17 mouse cellular contexts compared by ENCODE assay signal in genomic region chr11:94330211-94330610, GRCm38 (mm10). TPM values are rescaled to one million over a fixed set of nuclear protein-coding genes. Genes with fewer than 3 reads are reported as not detected.
DNase-seq lines count a peak whose midpoint lies in the region; ATAC-seq and TF ChIP-seq lines count a peak whose summit lies in the region.
"Had no signal": no experiment of that assay in that cellular context is flagged by ENCODE, and none has a peak within 500 bp of the region (broad histone marks: within the 10 kb centered on the region; RNA-seq: fewer than 3 reads in every experiment).

No protein-coding gene starts in this region.

- H3K4me2 ChIP-seq in forebrain, embryonic 12.5 days = 0 out of 2 replicates have a peak overlapping the region, but pooled peaks have one; percentile 4
- no peak overlapping the region for H3K4me2 ChIP-seq in forebrain, embryonic 14.5 days (ENCODE audit: low read length)
- H3K4me2 ChIP-seq in hindbrain, postnatal 0 days (ENCODE audit: low read depth, low read length) = peak overlapping the region; percentile 80; the same call in 1 of the 2 replicates
- peak overlapping the region; percentile 76; the same call in 1 of the 2 replicates for H3K4me2 ChIP-seq in midbrain, embryonic 12.5 days (replicated peaks)
- H3K4me2 ChIP-seq: limb, embryonic 15.5 days had no signal

- 88% methylated on average over 3 of the region's 3 CpGs for WGBS in forebrain, embryonic 12.5 days
- 98% methylated on average over 3 of the region's 3 CpGs for WGBS in forebrain, embryonic 14.5 days
- WGBS in hindbrain, postnatal 0 days = 82% methylated on average over 3 of the region's 3 CpGs
- WGBS in hindbrain, embryonic 10.5 days = 96% methylated on average over 3 of the region's 3 CpGs
- 91% methylated on average over 3 of the region's 3 CpGs for WGBS in midbrain, embryonic 12.5 days
- WGBS in midbrain, embryonic 10.5 days = 92% methylated on average over 3 of the region's 3 CpGs
- WGBS in small intestine, adult 2 months = 55% methylated on average over 3 of the region's 3 CpGs

- no peak for ATAC-seq in forebrain, embryonic 12.5 days (ENCODE audit: low FRiP score)
- ATAC-seq in forebrain, embryonic 14.5 days = no peak
- no peak for ATAC-seq in hindbrain, postnatal 0 days
- ATAC-seq in midbrain, embryonic 12.5 days (ENCODE audit: low FRiP score, low read depth) = no peak
- ATAC-seq: hindbrain, embryonic 16.5 days had no signal

- no peak overlapping the region for H3K9ac ChIP-seq in forebrain, embryonic 12.5 days
- no peak overlapping the region for H3K9ac ChIP-seq in forebrain, embryonic 14.5 days (ENCODE audit: low read length)
- no peak overlapping the region for H3K9ac ChIP-seq in hindbrain, postnatal 0 days (replicated peaks; ENCODE audit: low read length)
- no peak overlapping the region; the same call in 1 of the 2 replicates for H3K9ac ChIP-seq in midbrain, embryonic 12.5 days (replicated peaks)
- H3K9ac ChIP-seq: limb, embryonic 15.5 days had no signal

- no peak for DNase-seq in forebrain, embryonic 14.5 days (ENCODE audit: low spot score)
- no peak for DNase-seq in hindbrain, postnatal 0 days (ENCODE audit: low spot score)
- DNase-seq in hindbrain, embryonic 10.5 days (ENCODE audit: low spot score) = no peak
- no peak for DNase-seq in midbrain, embryonic 10.5 days (ENCODE audit: low spot score)
- DNase-seq in layer of hippocampus, adult 9-11 months = no peak

- H3K27ac ChIP-seq in forebrain, embryonic 12.5 days = no peak overlapping the region
- H3K27ac ChIP-seq in forebrain, embryonic 14.5 days (ENCODE audit: low read depth, low read length) = no peak overlapping the region
- no peak overlapping the region for H3K27ac ChIP-seq in hindbrain, postnatal 0 days
- H3K27ac ChIP-seq in hindbrain, embryonic 10.5 days = no peak overlapping the region
- H3K27ac ChIP-seq in midbrain, embryonic 12.5 days (replicated peaks) = no peak overlapping the region
- no peak overlapping the region for H3K27ac ChIP-seq in midbrain, embryonic 10.5 days (replicated peaks)
- peak overlapping the region; percentile 91 for H3K27ac ChIP-seq in small intestine, adult 2 months (ENCODE audit: insufficient read depth, low read depth, low read length)
- H3K27ac ChIP-seq: kidney, postnatal 0 days; limb, embryonic 15.5 days had no signal

- no peak for TF ChIP-seq CTCF in hindbrain, postnatal 0 days (IDR thresholded peaks at IDR 0.05; ENCODE audit: low read depth)
- TF ChIP-seq CTCF in small intestine, adult 2 months (IDR thresholded peaks at IDR 0.05; ENCODE audit: extremely low read depth, insufficient read length, insufficient replicate concordance, low read depth, low read length) = no peak

- no peaks in the 10 kb centered on the region for H3K9me3 ChIP-seq in forebrain, embryonic 12.5 days
- H3K9me3 ChIP-seq in forebrain, embryonic 14.5 days (replicated peaks; ENCODE audit: control insufficient read depth, low read length) = no peaks in the 10 kb centered on the region
- H3K9me3 ChIP-seq in hindbrain, postnatal 0 days (ENCODE audit: low read length) = no peaks in the 10 kb centered on the region
- no peaks in the 10 kb centered on the region for H3K9me3 ChIP-seq in hindbrain, embryonic 10.5 days
- no peaks in the 10 kb centered on the region for H3K9me3 ChIP-seq in midbrain, embryonic 12.5 days
- H3K9me3 ChIP-seq in midbrain, embryonic 10.5 days (replicated peaks) = no peaks in the 10 kb centered on the region
- H3K9me3 ChIP-seq: limb, embryonic 15.5 days; megakaryocyte, embryonic 14.5 days had no signal

- H3K4me1 ChIP-seq in forebrain, embryonic 12.5 days = peaks cover 40% of the 10 kb centered on the region
- peaks cover 23% of the 10 kb centered on the region for H3K4me1 ChIP-seq in forebrain, embryonic 14.5 days (ENCODE audit: control insufficient read depth, insufficient read depth, low read length)
- H3K4me1 ChIP-seq in hindbrain, postnatal 0 days (ENCODE audit: insufficient read depth, low read length) = peaks cover 15% of the 10 kb centered on the region; the same call in 1 of the 2 replicates
- H3K4me1 ChIP-seq in hindbrain, embryonic 10.5 days (replicated peaks) = peaks cover 46% of the 10 kb centered on the region
- H3K4me1 ChIP-seq in midbrain, embryonic 12.5 days = peaks cover 31% of the 10 kb centered on the region
- H3K4me1 ChIP-seq in midbrain, embryonic 10.5 days = peaks cover 47% of the 10 kb centered on the region
- peaks cover 21% of the 10 kb centered on the region; the same call in 1 of the 2 replicates for H3K4me1 ChIP-seq in small intestine, adult 2 months (ENCODE audit: control insufficient read depth, insufficient read depth, insufficient read length, low read length)

- H3K27me3 ChIP-seq in forebrain, embryonic 12.5 days = no peaks in the 10 kb centered on the region
- no peaks in the 10 kb centered on the region for H3K27me3 ChIP-seq in forebrain, embryonic 14.5 days (replicated peaks; ENCODE audit: control insufficient read depth, insufficient read depth, low read length)
- no peaks in the 10 kb centered on the region for H3K27me3 ChIP-seq in hindbrain, postnatal 0 days (ENCODE audit: insufficient read depth, low read length)
- no peaks in the 10 kb centered on the region for H3K27me3 ChIP-seq in hindbrain, embryonic 10.5 days (ENCODE audit: insufficient read depth, poor library complexity, severe bottlenecking)
- no peaks in the 10 kb centered on the region for H3K27me3 ChIP-seq in midbrain, embryonic 12.5 days
- no peaks in the 10 kb centered on the region for H3K27me3 ChIP-seq in midbrain, embryonic 10.5 days (ENCODE audit: low read depth, poor library complexity, severe bottlenecking)
- H3K27me3 ChIP-seq in small intestine, adult 2 months (ENCODE audit: control insufficient read depth, insufficient read depth, low read length) = no peaks in the 10 kb centered on the region
- H3K27me3 ChIP-seq: limb, embryonic 15.5 days; megakaryocyte, embryonic 14.5 days had no signal

- H3K36me3 ChIP-seq in forebrain, embryonic 12.5 days (replicated peaks) = peaks cover 9% of the 10 kb centered on the region
- H3K36me3 ChIP-seq in forebrain, embryonic 14.5 days (ENCODE audit: control insufficient read depth, insufficient read depth, low read length) = peaks cover 17% of the 10 kb centered on the region
- H3K36me3 ChIP-seq in hindbrain, postnatal 0 days (ENCODE audit: insufficient read depth, low read length) = peaks cover 5% of the 10 kb centered on the region
- H3K36me3 ChIP-seq in hindbrain, embryonic 10.5 days = peaks cover 13% of the 10 kb centered on the region
- H3K36me3 ChIP-seq in midbrain, embryonic 12.5 days = peaks cover 12% of the 10 kb centered on the region
- peaks cover 16% of the 10 kb centered on the region for H3K36me3 ChIP-seq in midbrain, embryonic 10.5 days
- peaks cover 6% of the 10 kb centered on the region for H3K36me3 ChIP-seq in small intestine, adult 2 months (ENCODE audit: control insufficient read depth, insufficient read depth, low read length)

- H3K4me3 ChIP-seq in forebrain, embryonic 12.5 days (replicated peaks) = no peak overlapping the region
- H3K4me3 ChIP-seq in forebrain, embryonic 14.5 days (ENCODE audit: low read depth, low read length) = no peak overlapping the region
- H3K4me3 ChIP-seq in hindbrain, postnatal 0 days (ENCODE audit: low read length) = no peak overlapping the region
- H3K4me3 ChIP-seq in hindbrain, embryonic 10.5 days = no peak overlapping the region
- H3K4me3 ChIP-seq in midbrain, embryonic 12.5 days = no peak overlapping the region
- H3K4me3 ChIP-seq in midbrain, embryonic 10.5 days = no peak overlapping the region
- H3K4me3 ChIP-seq in small intestine, adult 2 months (ENCODE audit: low read depth, low read length) = no peak overlapping the region
- H3K4me3 ChIP-seq: limb, embryonic 15.5 days; megakaryocyte, embryonic 14.5 days had no signal

- no peak for TF ChIP-seq POLR2A in small intestine, adult 2 months (IDR thresholded peaks at IDR 0.05; ENCODE audit: low read depth, low read length)

RNA-seq across cellular contexts. Expression of gene Ankrd40, which starts 2.4 kb away (rescaled TPM):
- polyA plus RNA-seq in forebrain, embryonic 12.5 days (2016; fragmentation: Nextera tagmentation; extraction: Ambion mirVana) = 12.6 and 20.9 TPM in 2 replicates
- polyA plus RNA-seq in forebrain, embryonic 14.5 days (2014; fragmentation: Nextera tagmentation; extraction: Ambion mirVana) = 10.2 and 10.3 TPM in 2 replicates
- total RNA-seq in hindbrain, postnatal 0 days (2014; rRNA removed) = 48.1 and 69.1 TPM in 2 replicates
- polyA plus RNA-seq in hindbrain, postnatal 0 days (2015; fragmentation: Nextera tagmentation; extraction: Ambion mirVana) = 15.1 and 16.2 TPM in 2 replicates
- 11.7 and 12.5 TPM in 2 replicates for polyA plus RNA-seq in hindbrain, embryonic 10.5 days (2016; fragmentation: Nextera tagmentation; extraction: Ambion mirVana)
- 19.7 and 21.7 TPM in 2 replicates for polyA plus RNA-seq in midbrain, embryonic 12.5 days (2016; fragmentation: Nextera tagmentation; extraction: Ambion mirVana)
- 11.1 and 12.9 TPM in 2 replicates for polyA plus RNA-seq in midbrain, embryonic 10.5 days (2016; fragmentation: Nextera tagmentation; extraction: Ambion mirVana)
- polyA plus RNA-seq in small intestine, adult 2 months (2012; rRNA removed) = 41.6 and 73.2 TPM in 2 replicates

RNA-seq across cellular contexts. Expression of gene Luc7l3, which starts 8.4 kb away (rescaled TPM):
- polyA plus RNA-seq in forebrain, embryonic 12.5 days (2016; fragmentation: Nextera tagmentation; extraction: Ambion mirVana) = 174 and 179 TPM in 2 replicates
- polyA plus RNA-seq in forebrain, embryonic 14.5 days (2014; fragmentation: Nextera tagmentation; extraction: Ambion mirVana) = 89.6 and 104 TPM in 2 replicates
- 36.8 and 44.3 TPM in 2 replicates for total RNA-seq in hindbrain, postnatal 0 days (2014; rRNA removed)
- polyA plus RNA-seq in hindbrain, postnatal 0 days (2015; fragmentation: Nextera tagmentation; extraction: Ambion mirVana) = 101 and 115 TPM in 2 replicates
- 72.3 and 103 TPM in 2 replicates for polyA plus RNA-seq in hindbrain, embryonic 10.5 days (2016; fragmentation: Nextera tagmentation; extraction: Ambion mirVana)
- polyA plus RNA-seq in midbrain, embryonic 12.5 days (2016; fragmentation: Nextera tagmentation; extraction: Ambion mirVana) = 145 and 162 TPM in 2 replicates
- 105 and 109 TPM in 2 replicates for polyA plus RNA-seq in midbrain, embryonic 10.5 days (2016; fragmentation: Nextera tagmentation; extraction: Ambion mirVana)
- polyA plus RNA-seq in small intestine, adult 2 months (2012; rRNA removed) = 0.74 and 1.4 TPM in 2 replicates

RNA-seq across cellular contexts. Expression of gene Gm21885, which starts 48.5 kb away (rescaled TPM):
- 0.27 TPM in 1 of 2 replicates, not detected in the other for polyA plus RNA-seq in forebrain, embryonic 12.5 days (2016; fragmentation: Nextera tagmentation; extraction: Ambion mirVana)
- polyA plus RNA-seq in forebrain, embryonic 14.5 days (2014; fragmentation: Nextera tagmentation; extraction: Ambion mirVana) = not detected in 2 replicates
- not detected in 2 replicates for total RNA-seq in hindbrain, postnatal 0 days (2014; rRNA removed)
- 0.24 TPM in 1 of 2 replicates, not detected in the other for polyA plus RNA-seq in hindbrain, postnatal 0 days (2015; fragmentation: Nextera tagmentation; extraction: Ambion mirVana)
- not detected in 2 replicates for polyA plus RNA-seq in hindbrain, embryonic 10.5 days (2016; fragmentation: Nextera tagmentation; extraction: Ambion mirVana)
- 0.32 and 0.42 TPM in 2 replicates for polyA plus RNA-seq in midbrain, embryonic 12.5 days (2016; fragmentation: Nextera tagmentation; extraction: Ambion mirVana)
- polyA plus RNA-seq in midbrain, embryonic 10.5 days (2016; fragmentation: Nextera tagmentation; extraction: Ambion mirVana) = not detected in 2 replicates
- polyA plus RNA-seq in small intestine, adult 2 months (2012; rRNA removed) = 2.1 and 4.1 TPM in 2 replicates
- total RNA-seq: adrenal gland, postnatal 14 days; common myeloid progenitor, adult 5-6 weeks; granulocyte monocyte progenitor cell, adult 5-6 weeks; layer of hippocampus, postnatal 36 days had no signal
- polyA plus RNA-seq: hindbrain, embryonic 16.5 days; neural tube, embryonic 14.5 days had no signal

Comparison
In these comparisons a context has a peak if more than half of its experiments do, and no peak if none do; other contexts are left out.
1. RNA of gene Luc7l3, which starts 8.4 kb away (polyA plus RNA-seq): 174 to 179 TPM in forebrain, embryonic 12.5 days, 145 to 162 TPM in midbrain, embryonic 12.5 days, 105 to 109 TPM in midbrain, embryonic 10.5 days, 101 to 115 TPM in hindbrain, postnatal 0 days, 89.6 to 104 TPM in forebrain, embryonic 14.5 days and 72.3 to 103 TPM in hindbrain, embryonic 10.5 days; 0.74 to 1.4 TPM in small intestine, adult 2 months; every median in the first group is over 10 times any median in the second.